Mouse (Mus musculus) spleen, postnatal 36 days (tissue): ENCODE results near the gene Rhbdd1.

Experiments used
- DNase-seq, 2 experiments: peaks; one replicate each; pipeline ENCODE4 v3.0.0; 2022; ENCODE audit warnings: low spot score in 2 of 2, mixed read lengths in 1 of 2

Gene Rhbdd1

DNA sequence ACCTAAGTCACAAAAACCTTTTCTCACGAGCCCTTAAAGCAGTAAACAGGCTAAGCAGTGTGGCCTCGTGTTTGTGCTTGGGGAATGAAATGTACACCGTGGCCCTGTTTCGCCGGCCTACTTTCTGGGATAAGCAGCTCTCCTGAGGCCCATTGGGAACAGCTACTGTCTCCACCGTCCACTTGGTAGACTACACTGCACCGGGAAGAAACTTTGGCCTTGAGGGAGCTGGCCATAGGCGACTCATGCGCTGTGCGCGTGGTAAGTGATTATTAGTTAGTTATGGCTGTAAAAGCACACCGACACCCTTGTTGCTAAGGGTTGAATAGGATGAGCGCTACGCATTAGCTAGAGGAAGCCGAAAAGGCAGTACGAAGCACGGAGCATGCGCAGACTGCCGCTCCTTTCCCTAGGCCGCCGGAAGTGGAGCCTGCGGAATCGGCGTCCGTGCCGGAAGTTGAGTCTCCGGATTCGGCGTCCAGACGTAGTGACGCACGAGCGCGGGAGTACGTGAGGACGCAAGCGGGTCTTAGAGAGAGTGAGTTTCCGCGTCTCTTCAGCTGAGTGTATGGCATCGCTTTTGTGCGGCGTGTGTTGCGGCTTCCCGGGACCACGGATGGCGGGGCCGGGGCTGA, at the start of gene Rhbdd1:
Gene Rhbdd1, plus strand, starts transcription at position 342 of the 635 bp plus-strand sequence.
- peak; percentile 94 to 96 for DNase-seq

DNA sequence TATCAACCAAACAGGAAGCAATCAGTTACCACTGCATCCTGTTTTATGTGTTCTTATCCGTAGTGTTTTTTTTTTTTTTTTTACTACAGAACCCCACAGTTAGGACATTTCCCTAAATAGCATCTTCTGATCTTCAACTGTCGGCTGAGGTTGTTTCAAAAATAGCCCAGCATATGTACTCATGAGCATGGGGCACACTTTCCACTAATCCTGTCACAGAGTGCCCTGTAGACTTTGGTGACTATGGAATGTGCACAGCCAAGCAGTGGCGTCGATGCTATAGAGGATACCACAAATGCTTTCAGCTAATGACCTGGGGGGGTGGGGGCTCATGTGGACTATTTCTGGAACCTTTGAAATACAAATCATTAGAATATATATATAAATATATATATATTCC, 48.7 kb upstream of the Rhbdd1 start:
- no peak for DNase-seq

DNA sequence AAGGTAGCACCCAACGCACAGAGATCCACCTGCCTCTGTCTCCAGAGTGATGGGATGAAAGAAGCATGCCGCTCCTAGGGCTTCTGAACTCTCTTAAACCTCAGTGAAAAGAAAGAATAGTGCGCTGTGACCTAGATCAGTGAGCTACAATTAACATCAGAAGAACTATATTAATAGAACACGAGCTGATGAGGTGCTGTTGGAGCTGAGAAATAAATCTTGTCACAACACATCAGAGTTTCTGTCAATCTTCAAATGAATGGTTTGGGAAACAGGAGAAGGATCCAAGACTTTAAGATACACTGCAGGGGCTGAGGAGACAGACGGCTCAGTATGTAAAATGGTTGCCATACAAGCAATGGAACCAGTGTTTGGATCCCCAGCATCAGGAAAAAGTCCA, 44.0 kb upstream of the Rhbdd1 start:
- no peak for DNase-seq

DNA sequence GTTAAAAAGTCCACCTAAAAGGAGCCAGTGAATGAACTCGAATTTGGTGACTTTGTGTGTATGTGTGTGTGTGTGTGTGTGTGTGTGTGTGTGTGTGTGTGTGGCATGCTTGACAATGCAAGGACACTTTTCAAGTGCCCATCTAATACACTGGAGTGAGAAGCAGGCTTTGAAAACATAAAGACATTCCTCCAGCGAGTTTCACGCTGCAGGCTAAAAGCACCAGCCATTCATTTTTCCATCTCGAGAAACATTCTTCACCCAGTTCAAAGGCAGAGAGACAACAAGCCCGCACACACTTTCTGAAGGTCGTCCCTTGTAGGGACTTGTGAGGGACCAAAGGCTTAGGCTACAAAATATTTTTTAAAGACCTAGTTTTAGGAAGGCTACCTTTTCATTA, 42.7 kb upstream of the Rhbdd1 start:
- DNase-seq, result no peak

DNA sequence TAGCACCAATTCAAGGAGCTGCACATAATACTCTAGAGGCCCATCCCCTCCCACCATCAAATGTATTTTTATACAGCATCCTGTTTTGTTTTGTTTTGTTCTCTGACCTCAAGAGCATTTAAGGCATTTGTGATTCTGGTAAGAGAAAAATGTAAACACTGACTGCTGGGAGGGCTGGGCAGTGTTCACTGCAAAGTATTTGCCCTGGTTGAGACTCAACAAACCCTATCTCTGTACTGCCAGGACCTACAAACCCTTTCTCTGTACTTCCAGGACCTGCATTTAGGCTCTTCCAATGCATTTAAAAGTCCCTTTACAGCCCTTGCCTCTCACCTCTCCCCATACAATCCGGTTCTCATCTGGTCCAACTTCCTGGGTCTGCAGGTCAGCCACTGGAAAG, 41.9 kb upstream of the Rhbdd1 start:
- no peak for DNase-seq

DNA sequence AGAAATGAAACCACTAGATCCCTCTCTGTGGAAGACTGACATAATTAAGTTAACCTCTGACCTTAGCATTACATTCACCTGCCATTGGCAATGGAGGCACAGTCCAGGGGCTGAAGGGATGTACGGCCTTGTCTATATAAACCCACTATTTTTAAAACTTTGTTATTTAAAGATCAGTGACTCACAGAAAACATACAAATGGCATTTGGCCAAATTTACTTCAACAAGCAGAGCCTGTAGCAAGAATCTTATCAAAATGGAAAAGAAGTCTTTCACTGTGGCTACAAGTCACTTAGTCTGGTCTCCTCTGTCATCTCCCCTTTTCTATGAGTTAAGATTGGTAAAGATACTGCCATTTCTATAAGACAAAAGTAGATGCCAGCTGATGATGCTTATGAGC, 36.5 kb upstream of the Rhbdd1 start:
- DNase-seq, result no peak

DNA sequence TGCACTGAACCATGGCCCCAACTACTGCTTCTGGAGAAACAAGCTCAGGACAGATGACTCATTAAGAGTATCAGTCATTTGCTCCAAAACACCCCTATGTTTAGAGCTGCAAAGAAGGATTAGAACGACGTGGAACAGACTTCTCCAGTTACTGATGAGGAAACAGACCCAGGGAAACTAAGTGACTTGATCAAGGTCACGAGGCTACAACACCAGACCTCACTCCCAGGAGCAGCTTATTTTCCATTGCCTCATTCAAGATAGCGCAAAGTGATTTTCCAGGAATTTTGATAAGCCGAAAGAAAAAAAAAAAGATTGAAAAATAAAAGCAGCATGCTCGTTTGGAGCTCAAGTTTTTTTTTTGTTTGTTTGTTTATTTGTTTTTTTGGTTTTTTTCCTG, 34.4 kb upstream of the Rhbdd1 start:
- DNase-seq, result no peak

DNA sequence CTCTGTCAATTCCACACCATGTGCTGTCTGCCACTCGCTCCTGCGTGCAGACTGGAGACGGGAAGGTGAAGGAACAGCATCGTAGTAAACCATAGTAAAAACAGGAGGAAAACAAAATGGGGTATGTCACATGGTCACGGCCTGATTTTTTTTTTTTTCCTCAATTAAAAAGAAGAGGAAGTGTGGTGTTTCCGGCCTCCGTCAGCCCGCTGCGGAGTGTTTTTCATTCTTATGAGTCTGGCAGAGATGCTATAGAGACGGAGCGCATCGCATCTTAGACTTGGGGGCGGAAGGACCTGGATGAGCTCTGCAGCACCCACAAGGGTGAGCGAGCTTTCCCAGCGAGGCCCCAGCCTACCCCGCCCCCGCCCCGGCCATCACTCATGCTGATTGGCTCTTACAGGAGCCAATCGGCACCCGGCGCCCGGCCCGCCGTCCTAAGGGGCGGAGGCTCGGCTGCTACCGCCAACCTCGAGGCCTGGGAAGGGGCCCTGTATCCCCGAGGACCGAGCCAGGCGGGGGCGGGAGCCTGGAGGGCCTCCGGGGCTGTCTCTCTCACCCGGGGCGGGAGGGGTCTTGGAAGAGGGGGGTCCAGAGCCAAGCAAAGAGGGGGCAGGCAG, 33.1 kb upstream of the Rhbdd1 start:
- DNase-seq, result peak; percentile 76 to 78

DNA sequence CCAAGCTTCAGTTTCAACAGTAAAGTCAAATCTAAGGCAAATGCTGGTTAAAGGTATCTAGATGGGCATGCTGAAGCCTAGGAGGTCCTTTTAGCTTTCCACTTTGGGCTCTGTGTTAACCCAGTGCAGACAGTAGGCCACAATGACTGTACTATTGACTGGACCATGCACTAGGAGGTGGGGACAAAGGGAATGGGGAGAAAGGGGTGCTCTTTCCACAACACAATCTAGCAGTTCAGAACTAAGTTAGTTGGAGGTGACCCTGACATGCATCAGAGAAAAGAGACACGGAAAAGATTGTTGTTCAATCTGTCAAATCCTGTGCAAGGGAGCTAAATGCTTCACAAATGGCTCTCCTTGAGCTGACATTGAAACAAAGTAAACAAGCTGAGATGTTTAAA, 32.4 kb upstream of the Rhbdd1 start:
- no peak for DNase-seq

DNA sequence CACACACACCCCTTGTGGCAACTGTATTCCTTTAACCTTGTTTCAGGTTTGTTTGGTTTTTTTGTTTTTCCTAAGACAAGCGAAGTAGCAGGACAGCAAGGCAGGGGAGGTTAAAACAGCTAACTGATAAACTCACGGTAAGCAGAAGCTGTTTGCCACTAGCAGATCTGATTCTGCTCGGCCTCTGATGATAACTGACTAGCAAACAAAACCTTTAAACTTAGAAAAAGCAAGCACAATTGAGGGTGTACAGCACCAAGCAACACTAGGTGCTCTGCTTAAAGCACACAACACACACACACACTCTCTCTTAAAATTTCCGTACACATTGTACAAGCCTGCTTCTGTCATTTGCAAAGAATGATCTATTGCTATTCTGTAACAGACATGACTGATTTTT, 31.8 kb upstream of the Rhbdd1 start:
- DNase-seq, result no peak

DNA sequence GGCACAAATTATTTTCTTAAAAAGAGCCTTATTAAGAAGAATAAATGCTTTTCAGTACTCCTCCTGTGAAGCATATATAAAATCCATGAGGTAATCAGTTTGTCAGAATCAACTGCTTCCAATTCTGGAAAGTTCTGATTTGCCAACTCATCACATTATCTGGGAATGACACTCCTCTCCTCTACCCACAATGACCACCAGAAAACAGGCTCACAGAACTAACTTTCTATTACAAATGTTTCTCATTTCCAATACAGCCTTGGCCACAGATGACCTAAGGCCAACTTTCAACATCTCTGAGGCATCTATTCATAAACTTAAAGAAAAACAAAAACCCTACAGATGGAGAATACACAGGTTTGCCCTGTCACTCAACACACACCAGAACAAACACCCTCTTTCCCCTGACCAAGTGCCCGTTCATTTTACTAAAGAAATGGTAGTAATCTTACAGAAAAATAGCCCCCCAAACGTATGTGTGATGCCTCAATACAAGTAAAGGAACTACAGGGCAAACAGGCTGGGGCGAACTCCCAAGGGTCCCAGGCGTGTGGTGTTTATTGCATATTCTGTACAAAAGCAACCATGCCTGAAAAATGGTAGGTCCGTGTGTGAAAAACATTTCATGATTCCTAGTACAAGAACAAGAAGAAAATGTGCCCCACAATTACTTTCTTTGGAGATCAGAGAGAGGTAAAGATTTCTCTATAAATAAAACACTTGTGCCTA, 30.6 kb upstream of the Rhbdd1 start:
- no peak for DNase-seq

DNA sequence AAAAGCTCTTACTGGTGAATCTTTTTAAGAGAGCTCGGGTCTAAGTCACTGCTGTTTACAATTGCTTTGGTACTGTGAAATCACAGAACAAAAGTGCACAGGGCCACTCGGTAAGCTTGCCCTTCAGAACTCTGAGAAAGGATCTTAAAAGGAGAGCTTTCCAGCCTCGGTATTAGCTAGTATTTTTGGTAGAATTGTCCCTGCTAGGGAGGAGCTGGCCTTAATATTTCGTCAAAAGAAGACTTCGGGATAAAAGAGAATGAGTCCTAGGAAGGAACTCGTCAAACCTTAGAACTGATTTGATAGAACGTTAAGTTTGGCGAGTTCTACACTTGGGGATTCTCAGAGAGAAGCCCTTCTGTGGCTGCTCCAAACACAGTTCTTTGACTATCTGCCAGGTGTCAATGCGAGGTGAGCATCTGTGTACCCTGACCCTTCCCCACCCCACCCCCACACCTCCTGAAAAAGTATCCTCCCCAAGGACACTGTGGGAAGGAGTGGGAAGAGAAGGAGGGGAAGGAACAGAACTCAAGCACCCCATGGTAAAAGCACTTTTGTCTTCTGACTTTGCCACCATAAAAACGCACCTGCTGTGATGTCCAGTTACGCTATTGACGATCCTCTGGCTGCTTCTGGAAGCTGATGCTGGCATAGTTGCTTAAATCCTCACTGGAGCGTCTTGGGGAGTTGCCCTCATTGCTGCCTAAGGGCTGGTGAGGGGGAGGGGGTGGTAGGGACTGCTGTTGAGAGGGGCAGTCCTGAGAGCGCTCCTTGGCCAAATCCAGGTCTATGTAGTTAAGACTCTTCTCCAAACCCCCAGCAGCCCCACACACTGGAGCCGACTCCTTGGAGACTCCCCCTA, 29.8 kb upstream of the Rhbdd1 start:
- DNase-seq, result no peak

DNA sequence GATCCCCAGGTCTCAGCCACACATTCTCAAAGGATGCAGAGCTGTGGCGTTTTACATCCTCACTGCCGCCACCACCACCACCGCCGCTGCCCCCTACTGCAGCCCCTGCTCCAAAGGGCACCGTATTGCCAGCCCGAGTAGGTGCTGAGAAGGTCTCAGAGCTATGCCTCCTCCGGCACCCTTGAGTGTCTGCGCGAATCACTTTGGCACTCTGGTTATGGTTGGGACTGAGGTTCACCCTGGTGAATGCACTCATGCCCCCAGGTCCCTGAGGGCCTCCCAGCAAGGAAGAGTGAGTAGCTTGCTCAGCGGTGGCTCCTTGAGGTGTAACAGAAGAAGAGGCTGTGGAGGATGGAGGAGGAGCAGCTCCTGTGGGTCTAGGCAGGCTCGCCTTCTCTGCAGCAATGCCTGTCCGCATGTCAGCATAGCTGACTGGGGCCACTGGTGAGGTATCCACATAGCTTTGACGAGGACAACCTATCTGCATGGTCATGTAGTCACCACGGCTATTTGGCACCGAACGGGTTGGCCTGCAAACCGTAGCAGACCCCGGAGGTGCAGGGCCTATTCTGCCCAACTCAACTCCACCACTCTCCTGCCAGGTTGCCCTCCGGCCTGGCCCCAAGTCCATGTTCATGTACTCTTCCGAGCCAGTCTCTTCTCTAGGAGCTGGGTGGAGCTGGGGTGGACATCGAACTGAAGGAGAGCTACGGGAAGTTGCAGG, 29.0 kb upstream of the Rhbdd1 start:
- no peak for DNase-seq

DNA sequence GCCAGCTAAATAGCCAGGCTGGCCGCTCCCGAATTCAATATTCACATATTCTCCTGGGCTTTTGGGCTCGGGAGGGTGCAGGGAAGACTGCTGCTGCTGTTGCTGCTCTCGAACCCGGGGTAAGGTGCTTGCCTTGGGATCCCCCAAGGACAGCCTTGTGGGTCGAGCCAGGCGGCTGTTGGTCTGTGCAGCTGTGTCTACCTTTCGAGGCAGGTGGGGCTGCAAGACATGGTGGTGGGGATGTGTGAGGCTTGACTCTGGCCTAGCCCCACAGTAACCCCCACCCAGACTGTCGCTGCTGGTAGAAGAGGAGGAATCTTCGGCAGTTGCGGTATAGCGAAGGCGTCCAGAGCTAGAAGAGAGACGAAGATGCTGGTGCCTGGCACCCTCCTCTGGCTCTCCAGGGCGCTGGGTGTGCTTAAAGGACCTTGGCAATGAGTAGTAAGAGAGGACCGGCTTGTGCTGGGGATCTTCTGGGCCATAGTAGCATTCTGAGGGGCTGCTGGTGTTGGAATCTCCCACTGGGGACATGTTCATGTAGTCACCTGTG, 28.4 kb upstream of the Rhbdd1 start:
- no peak for DNase-seq

DNA sequence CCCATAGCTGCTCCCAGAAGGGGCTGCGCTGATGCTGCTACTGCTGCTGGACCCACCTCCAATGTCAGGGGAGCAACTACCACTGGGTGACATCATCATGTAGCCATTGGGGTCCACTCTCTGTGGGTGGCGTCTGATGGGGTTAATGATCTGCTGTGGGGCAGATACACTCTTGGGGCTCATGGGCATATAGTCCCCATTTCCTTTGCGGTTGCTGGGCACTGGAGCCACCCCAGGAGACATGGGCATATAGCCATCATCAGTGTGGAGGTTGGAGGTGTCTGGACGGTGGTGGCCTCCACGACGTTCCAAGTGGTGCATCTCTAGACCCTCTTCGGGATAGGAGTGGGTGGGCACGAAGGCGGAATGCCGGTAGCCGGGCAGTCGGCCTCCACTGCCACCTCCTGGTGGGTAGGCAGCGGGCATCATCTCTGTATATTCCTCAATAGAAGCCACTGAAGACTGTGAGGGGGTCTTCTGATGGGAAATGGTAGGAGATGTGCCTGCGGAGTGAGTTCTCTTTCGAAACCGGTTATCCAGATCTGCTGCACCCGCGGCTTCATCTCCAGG, 27.7 kb upstream of the Rhbdd1 start:
- no peak for DNase-seq

DNA sequence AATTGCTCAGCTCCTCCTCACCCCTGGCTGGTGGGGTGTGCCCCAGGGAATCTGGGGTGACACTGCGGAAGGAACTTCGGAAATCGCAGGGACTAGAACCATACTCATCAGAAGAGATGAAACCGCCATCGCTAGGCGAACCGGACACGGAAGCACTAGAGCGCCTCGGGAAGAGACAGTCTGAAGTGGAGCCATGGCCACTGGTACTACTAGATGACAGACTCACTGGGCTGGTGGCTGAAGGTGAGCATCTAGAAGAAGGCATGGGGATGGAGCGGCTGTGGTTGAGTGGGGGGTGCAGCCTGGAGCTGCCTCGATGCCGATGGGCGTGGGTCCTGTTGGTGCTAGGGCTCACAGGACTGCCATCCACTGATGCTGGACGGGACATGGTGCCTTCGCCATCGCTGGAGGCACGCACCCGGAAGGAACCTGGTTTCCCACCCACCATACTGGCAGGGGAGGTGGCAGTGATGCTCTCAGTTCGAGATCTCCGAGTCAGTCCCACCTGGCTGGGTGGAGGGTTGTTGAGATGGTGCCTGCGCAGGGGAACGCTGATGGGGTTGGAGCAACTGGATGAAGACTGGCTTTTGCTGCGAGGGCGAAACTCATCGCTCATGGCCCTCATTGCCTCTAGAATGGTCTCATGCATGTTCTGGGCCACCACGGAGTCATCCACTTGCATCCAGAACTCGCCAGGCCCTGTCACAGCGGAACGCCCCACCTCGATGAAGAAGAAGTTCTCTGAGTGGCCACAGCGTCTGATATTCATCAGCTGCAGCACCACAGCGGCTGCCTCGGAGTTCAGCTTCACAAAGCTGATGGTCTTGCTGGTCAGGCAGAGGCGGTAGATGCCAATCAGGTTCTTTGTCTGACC, 26.9 kb upstream of the Rhbdd1 start:
- no peak for DNase-seq

DNA sequence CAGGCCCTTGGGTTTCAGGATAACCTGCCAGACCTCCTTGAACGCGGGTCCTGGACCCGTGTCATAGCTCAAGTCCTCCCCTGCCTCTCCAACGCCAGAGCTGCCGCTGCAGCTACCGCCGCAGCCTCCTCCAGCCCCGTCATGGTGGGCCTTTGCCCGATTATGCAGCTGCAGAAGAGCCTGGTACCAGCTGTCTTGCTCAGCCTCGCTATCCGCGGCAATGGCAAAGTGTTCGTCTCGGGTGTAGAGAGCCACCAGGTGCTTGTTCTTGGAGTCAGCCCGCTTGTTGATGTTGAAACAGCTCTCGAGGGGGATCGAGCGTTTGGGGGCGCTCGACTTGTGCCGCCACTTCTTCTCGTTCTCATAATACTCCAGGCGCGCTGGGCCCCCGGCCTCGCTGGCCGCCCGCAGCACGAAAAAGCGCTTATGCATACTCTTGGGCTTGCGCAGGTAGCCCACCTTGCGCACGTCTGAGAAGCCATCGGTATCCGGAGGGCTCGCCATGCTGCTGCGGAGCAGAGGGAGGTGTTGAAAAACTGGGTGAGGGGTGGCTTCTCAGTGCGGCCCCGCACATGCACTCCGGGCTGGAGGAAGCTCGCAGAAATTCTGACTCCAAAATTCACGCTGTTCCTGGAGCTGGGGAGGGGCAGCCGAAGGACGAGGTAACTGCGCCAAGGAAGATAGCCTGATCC, 26.1 kb upstream of the Rhbdd1 start:
- peak in 1 of 2 experiments; percentile 29 for DNase-seq

DNA sequence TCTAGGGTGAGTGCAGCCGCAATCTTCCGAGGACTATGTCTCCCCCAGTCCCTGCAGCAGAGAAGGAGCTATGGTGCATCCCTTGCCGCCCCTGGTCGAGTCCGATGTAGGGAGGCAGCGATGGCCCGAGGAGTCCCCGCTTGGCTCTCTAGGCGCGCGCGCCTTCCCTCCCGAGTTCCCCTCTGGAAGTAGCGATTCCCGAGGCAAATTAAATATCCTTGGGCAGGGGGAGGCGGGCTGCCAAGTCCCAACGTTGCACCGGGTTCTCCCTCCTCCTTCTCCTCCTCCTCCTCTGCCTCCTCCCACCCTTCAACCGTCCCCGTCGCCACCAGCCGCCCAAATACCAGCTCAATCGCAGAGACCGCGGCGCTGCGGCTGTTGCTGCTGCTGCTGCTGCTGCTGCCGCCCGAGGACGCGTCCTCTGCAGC, 25.5 kb upstream of the Rhbdd1 start:
- DNase-seq, result peak in 1 of 2 experiments; percentile 25

DNA sequence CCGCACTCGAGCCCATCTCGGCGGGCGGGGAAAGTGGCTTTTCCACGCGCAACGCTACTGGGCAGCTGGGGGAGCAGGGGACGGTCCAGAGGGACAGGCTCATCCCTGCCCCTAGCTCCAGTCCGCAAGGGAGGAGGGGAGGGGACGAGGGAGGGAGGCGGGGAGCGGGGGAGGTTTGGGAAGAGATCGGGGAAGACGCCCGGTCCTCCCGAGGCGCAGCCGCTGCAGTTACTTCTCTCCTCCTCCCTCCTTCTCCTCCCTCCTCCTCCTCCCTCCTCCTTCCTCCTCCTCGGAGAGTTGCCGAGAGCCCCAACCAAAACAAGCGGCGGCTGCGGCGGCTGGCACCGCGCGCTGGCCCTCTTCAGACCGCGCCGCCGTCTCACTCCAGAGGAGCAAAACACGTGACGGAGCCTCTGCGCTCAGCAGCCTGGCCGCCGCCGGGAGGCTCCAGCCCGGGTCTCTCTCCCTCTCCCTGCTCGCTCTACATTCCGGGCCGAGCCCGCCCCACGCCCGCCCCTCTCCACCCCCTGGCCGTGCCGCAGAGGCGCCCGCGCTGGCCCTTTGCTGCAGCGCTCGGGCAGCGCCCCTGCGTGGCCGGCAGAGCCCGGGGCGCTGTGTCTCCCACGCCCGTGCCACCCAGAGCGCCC, 25.0 kb upstream of the Rhbdd1 start, which contains the start of gene Irs1:
Gene Irs1, minus strand, starts transcription at position 266 of the 647 bp plus-strand sequence.
- peak; percentile 29 to 44 for DNase-seq
